Mouse (Mus musculus) ovary, postnatal 36 days (tissue): ENCODE measurements around the gene Kif6.

Experiments used
- DNase-seq: peaks from one replicate; pipeline ENCODE4 v3.0.0; 2022; ENCODE audit warnings: low spot score, mixed read lengths

Kif6 gene

DNA sequence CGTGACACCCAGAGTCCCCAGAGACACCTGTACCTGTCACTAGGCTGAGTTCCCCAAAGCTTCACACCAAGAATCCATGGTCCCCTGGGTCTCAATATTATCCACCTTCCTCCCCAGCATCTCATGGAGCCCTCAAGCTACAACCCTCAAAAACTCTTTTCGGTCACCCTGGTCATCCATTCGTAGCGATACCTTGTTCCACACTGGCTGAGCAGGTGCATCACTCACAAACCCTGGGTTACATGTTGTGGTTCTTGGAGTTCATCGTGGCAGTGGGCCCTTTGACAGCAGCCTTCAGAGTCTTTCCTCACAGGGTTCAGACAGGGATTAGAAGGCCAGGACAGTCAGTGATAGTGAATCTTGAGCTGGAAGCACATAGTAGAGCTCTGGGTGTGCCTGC lies 176.6 kb downstream of the Kif6 start:
- no peak for DNase-seq

DNA sequence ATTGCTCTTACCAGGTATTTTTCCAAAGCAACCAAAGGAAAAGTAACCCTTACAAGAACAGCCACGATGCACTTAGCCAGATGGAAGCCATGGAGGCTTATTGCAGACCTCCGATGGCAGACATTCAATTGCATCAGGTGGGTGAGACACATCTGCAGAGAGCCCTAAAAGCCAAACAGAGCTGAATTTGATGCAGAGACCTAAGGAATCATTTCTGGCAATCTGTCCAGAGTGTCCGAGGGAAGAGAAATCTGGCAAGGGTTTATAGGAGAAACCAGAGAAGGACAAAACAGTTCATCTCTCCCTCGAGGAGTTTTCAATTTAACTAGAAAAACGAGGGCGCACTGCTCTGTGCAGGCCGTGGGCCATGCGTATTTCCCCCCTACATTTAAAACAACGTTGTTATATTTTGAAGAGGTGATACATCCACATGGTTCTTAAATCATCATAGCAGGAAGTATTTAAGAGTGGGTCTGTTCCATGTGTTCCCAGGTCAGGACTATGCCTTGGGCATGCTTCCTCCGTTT lies 177.3 kb downstream of the Kif6 start:
- DNase-seq, result no peak

DNA sequence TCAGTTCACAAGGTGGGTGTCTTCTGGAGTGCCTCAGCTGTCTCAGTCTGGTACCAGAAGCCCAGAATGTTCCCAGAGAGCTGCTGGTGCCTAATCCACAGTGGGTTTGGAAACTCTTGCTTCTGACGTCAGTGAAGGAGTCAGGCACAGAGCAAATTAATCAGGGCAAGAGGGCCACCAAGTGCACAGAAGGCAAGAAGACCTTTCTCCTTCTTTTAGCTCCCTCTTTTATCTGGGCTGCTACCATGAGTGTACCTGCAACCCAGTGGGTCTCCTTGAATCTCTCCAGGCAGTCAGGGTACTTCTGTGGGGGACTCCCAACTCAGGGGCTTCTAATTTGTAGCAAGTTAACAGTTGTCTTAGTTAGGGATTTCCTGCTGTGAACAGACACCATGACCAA lies 178.0 kb downstream of the Kif6 start:
- DNase-seq, result no peak

DNA sequence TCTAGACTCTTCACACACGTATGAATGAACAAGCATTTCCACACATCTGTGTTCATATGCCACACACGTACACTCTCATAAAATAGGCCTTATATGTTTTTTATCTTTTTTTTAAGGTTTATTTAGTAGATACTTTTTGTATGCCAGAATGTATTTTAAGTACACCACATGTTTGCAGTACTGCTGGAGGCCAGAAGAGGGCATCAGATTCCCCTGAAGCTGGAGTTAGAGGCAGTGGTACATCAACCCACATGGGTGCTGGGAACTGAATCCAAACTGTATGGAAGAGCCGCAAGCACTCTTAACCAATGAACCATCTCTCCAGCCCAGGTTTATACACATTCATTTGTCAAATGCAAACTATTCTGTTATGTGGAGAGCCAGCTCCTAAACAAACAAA lies 179.0 kb downstream of the Kif6 start:
- DNase-seq, result no peak

DNA sequence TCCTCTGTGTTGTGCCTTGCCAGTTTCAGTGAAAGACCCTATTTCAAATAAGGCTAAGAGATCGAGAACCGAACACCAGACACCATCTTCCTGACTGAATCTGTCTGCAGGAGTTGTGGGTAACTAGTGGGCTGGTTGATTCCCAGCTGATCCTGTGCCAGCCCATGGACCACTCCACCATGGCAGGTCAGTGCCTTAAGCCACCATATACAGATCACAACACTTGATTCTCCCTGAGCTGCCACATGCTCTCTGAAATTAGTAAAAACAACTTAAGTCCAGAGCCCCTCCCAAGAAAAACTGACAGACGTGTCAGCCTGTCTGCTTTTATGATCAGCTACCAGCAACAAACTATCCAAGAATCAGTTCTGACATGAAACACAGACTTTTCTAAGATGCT lies 180.3 kb downstream of the Kif6 start:
- no peak for DNase-seq

DNA sequence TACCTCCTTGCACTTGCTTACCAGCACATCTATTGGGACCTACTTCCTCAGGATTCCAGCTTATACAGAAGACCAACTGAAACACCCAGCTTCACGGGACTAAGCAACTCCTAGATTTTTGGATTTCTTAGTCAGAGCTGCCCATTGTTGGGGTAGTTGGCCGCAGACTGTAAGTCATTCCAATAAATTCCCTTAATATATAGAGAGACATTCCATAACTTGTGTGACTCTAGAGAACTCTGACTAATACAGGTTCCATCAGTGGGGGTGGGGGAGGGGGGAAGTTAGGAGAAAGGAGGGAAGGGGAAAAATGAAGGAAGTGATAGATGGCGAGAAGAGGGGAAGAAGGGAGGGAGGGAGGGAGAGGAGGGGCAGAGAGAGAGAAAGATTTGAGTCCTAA lies 181.2 kb downstream of the Kif6 start:
- no peak for DNase-seq

DNA sequence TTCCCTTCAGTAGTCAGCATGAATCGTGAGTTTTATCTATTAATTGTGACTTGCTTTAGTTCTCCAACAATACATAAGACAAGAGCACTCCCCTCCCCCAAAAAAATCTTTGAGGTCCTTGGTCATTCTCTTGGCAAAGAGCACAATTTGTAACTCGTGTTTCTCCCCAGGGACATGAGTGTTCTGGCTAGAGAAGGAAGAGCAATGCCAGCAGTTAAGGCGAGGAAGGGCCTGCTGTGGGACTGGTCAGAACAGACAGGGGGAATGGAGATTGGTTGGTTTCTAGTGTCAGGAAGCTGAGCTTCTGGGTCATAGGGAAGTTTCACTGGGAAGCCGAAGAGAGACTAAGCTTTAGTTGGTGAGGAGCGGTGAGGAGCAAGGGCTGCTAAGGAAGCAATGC lies 184.2 kb downstream of the Kif6 start:
- DNase-seq, result no peak

DNA sequence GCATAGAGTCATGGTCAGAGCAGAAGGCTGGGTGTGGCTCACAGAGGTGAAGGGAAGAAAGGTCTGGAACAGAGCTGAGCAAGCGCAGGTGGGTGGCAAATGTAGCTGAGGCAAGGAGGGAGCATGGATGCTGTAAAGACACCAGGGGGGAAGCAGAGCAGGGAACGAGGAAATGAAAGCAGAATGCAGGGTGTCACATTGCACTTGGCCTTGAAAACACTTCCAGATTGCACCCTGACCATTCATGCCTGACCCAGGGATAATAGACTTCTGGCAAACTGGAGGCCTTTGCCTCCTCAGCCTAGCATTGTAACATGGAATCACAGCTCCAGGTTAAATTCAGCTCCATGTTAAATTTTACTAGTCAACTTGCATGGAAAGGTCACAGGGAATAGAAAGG lies 185.2 kb downstream of the Kif6 start:
- DNase-seq, result no peak

DNA sequence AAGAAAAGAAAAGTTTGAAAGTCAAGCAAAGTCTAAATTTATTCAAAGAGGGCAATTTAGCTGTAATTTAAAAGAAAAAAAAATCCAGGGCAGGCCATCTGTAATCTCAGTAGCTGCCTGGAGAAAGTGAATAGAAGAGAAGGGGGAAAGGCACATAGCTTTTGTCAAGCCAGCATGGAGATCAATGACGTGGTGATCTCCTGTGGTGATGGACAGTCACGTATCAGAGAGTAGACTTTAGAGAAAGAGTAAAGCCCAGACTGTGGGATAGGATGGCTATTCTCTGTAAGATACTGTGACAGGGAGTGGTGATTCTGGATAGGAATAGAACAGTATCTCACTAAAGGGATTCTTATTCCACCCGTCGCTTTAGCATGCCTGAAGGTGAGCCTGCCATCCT lies 192.5 kb downstream of the Kif6 start:
- DNase-seq, result no peak

DNA sequence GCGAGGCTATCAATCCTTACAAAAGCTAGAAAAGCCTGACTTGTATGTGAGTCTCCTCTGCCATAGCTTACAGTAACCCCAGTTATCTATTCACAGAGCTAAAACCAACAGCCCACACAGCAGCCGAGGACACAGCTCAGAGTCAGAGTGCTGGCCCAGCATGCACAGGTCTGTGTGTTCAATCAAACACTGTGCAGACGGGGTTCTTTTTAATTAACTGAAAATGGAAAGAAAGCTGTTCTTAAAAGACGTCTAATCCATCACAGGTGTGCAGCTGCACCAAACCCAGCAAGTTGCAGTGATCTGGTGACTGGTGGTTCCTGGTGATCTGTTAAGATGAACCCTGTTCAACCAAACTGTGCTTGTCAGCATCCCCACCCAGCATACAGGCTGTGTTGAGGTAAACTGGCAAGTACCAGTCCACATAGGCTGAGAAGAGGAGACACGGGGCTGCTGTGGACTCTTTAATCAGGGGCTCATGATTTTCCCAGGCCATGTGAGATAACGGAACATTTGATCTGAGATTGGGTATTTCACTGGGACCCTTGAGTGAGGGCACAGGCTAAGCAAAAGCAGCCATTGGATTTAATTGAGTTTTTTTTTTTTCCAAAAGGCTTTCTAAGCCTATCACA lies 193.9 kb downstream of the Kif6 start:
- no peak for DNase-seq

DNA sequence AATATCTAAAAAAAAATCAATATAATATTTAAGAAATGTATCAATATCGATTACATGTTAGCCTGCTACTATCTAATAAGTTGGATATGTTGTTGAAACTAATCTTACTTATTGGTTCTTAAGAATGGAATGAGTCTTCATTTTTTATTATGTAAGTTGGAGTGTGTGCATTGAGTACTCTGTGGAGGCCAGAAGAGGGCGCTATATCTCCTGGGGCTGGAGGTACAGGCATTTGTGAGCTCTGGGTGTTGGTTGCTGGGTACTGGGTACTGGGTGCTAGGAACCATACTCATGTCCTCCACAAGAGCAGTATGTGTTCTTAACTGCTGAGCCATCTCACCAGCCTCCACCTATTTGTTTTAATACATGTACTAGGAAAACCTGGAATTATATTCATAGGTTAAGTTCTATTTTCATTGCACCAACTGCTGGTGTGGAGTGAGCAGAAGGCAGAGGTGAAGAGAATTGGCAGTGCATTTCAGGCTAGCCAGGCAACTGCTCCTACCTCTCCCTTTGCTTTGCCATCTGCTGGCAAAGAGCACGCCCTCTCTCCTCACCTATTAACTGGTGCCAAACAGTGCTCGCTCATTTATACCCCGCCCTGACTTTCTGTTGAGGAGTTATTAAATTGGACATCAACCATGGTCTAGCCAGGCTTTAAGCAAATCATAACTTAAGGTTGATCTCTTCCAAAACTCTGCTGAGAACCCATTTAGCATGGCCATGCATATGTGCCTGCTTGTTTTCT lies 199.1 kb downstream of the Kif6 start:
- no peak for DNase-seq

DNA sequence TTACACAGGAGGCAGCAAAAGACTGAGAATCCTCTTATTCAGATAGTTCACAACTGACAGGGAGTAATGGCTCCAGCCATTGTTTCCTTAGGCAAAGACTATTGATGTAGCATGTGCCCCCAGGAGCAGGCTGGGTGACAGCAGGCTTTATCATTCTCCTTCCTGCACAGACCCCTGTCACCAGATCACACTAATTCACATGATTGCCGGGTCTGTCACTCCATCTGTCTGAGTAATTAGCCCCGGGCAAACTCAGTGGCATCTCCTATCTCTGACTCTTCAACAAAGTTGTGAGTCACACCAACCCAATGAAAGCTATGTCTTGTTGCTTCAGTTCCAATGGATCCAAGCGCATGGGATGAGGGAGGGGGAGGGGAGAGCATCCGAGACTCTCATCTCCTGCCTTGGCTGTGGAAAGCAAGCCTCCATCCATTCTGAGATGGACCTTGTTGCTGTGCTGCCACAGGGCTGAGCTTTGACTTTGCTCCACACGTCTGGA lies 201.2 kb downstream of the Kif6 start:
- no peak for DNase-seq

DNA sequence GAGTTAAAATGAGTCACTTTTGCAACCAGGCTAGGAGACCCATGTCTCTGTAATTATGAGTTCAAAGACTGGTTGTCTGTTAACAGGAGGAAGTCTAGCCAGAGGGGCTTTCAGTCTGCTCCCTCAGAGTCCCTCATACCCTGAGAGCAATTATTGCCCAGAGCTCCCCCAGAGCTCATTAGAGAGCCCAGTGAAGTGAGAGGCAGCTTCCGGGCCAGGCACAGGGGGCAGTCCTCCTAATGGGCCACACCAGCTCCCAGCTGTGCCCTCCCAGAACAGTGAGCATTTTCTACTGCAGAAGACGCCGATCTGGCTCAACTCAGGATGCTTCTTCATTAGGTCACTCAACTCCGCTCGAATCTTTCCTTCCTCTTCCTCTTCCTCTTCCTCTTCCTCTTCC lies 201.8 kb downstream of the Kif6 start:
- no peak for DNase-seq

DNA sequence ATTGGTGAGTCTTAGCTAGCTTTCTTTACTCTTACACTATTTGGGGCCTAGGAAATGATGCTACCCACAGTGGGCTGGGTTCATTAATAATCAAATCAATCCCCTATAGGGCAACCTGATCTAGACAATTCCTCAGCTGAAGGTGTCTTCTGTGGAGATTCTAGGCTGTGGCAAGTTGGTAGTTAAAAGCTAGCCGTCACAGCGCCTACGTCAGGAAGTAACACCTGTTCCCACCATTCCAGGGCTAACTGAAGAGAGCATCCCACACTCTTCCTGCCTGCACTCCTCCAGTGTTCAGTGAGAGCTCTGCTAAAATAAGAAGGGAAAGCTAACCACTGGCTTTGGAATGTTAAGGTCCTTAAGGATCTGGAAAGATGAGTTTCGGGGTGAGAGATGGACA lies 205.3 kb downstream of the Kif6 start:
- no peak for DNase-seq

DNA sequence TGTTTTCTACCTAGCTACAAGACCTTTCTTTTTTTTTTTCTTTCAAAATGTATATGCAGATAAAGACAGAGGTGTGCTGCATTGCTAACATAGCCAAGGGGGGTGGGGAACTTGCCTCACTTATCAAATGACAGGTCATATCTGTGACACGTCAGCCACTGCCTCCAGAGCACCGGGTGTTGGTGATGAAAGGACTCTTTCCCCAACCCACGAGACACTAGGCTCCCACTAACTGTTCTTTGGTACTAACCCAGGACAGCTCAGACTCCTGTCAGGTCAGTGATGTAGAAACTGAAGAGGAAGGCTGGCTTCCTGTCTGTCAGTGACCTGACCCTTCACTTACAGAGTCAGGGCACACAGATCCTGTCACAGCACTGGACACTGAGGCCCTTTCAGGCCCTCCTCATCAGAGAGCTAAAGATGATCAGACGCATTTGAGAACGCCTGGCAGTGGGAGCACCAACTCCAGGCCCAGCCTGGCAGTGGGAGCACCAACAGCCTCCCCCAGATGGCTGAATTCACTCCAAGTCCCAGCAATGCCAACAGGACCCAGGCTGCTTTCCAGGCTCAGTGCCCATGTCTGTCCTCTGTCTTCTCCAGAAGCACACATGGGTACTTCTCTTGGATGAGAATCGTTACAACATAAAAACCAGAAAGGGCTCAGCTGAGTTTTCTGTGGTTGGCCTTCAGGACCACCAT lies 209.4 kb downstream of the Kif6 start:
- no peak for DNase-seq

DNA sequence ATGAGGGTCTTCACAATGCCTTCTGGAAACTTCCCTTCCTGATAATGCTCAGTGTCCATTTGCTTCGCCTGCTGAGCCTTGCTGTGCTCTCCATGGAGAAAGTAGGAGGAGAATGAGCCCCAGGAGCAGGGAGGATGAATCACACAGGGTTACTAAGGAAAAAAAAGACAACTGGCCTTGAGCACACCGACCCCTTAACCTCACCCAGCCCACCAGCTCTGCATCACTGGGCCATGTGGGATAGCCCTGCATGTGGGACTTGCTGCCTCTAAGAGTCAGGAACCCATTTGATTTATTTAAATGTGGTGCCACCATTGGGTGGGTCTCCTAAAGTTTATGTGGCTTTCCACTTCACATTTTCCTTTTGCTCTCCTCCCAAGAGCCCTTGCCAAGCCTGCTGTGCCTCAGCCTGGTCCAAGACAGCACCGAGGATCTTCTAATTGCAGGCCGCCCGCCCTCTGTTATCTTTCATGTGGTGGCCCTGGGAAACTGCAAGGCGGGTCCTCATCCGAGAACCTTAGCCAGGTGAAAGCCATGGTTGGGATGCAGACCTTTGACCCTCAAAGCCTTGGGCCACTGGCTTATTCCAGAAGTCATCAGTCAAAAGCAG lies 210.0 kb downstream of the Kif6 start:
- no peak for DNase-seq

DNA sequence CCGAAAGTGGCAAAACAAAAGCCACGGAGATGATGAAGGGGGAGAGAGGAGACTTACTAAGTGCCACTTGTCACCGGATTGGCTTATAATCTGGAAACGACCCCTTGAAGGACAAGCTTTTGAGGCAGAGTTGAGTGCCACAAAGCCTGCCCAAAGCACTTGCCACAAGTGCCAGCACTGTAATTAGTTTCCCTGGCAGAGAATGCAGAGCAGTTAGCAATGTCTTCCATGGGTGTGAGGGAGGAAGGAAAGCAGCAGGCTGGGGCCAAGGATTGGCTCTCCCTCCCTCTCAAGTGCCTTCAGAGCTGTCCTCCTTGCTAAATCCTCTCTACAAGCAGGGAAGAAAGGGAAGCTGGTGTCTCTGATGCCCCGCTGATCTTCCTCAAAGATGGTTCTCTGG lies 210.9 kb downstream of the Kif6 start:
- no peak for DNase-seq

DNA sequence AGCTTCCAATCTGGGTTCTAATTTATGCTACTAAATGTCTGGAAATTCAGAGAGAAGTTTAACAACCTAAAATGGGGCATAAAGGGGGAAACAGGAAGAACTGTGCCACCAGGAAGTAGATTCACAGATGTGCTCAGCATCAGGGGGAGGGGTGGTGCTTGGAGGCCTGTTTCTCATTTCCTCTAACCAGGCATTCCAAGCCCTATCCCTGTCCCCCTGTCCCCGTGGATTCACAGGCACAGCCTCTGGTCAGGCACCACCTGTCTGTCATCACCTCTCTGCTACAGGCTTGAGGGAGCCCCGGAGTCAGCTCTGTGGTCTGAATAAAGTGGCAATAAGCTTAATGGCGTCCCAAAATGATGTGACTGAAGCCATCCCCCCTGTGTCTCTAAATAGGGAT lies 216.8 kb downstream of the Kif6 start:
- no peak for DNase-seq

DNA sequence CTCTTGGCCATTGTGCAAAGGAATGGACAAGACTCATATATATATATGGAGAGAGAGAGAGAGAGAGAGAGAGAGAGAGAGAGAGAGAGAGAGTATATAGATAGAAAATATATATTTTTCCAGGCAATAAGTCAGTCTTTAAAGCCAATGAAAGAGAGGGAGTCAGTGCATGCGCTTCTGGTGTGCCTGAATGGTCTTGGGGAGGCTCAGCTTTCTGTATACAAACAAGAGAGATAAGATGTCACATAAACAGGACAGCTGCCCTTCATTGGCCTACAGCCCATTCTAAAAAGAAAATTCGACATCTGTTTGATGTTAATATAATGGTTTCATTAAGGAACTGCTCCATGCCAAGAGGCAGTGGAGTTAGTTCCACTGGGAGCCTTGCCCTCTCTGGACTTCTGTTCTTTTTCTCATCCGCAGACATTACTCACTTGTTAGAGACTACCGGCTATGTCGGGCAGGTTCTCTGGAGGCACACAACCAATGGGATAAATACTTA lies 219.2 kb downstream of the Kif6 start:
- no peak for DNase-seq

DNA sequence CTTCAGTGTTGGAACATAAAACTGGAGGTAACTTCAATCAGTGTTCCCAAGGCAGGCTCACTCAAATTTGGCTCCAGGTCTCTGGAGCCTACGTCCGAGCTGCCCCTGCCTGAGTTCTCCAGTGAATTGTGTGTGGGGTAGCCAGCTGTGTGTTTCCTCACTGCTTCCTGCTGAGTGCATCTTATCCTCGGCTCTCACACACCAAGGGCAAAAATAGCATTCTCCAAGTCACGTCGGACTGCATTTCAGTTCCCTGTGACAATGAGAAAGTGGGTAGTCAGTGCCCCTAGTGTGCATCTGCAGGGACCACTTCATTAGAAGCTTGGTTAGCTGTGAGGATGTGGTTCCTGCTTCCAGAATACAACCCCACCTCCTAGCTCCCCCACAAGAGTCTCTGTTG lies 222.5 kb downstream of the Kif6 start:
- no peak for DNase-seq

DNA sequence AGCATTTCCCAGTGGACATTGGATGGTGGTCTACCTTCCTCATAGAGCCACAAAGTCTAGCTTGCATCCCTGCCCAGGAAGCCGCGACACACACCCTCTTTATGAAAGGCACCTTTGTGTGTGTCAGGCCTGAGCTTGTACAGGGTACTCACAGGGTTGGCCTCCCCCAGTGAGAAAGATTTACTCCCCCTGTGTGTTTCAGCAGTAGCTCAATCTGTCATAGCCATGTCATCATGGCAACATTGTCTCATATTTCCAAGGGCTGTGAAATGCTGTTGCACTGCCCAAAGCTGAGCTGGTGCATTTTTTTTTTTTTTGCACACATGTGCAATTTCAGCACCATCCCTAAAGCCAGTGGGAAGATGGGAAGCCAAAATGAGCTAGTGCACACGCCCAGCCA lies 224.3 kb downstream of the Kif6 start:
- DNase-seq, result no peak

DNA sequence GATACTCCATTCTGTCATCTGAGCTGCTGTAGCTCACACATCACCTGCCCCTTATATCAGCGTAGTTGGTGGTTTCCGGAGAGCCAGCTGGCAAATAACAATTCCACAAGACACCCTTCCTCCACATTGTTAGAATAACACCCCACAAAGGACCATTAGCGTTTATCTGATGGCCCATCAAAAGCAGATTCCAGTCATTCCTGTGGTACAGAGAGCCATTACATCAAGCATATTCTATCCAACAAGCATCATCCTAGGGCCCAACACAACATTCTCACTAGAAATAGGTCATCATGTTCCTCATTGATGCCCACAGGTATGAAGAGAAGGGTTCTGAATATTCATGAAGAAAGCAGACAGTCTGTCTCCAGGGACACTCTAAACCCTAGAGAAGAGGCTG lies 236.3 kb downstream of the Kif6 start:
- DNase-seq, result no peak
